Mouse (Mus musculus) heart, postnatal 14 days (tissue): ENCODE data around the gene Zic4. TPM values are rescaled to one million over a fixed set of nuclear protein-coding genes. Genes with fewer than 3 reads are reported as not detected.

Source experiments
- DNase-seq, 2 experiments: peaks; one replicate each; pipeline ENCODE4 v3.0.0; 2021 to 2022
- intact Hi-C: fragments of 180-260 bp; cut with DNase I; formaldehyde crosslinking; loops from one replicate; pipeline ENCODE4 v1.15.1; 2025
- total RNA-seq, 2 experiments: library from RNA; stranded (reverse); gene quantifications; 2 replicates each; pipeline ENCODE4 v1.2.3; 2021

Gene Zic4
- total RNA-seq, 2 experiments from 2014 or later, result not detected

DNA sequence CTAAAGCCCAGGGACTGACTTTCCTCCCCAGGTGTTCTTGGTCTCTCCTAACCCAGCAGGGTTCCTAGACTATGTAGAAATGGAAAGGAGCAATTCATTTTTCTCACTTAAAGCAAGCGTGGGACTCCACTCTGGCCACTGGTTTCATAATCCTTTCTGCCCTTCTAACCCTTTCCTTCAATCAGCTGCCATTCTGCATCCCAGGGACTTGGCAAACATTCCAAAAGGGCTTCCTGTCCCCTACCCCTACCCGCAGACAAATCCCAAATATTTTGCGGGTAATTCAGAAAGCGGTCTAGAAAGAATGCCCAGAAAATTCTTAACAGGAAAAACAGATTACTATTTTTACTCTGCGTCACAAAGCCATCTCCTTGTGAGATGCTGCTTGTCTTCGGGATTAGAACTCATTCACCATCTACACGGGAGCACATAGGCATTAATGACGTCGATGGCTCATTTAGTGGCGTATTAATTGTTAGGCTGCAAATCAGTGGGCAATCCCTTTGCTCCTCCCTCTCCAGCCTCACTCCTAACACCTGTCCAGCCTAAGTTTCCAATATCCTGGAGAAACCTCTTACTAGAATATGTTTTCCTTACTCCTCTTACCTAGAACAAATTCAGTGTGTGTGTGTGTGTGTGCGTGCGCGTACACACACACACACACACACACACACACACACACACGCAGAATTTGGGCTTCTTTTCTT is 33.0 kb downstream of the Zic4 start:
- DNase-seq, result no peak
- intact Hi-C loops, result no loop called here

DNA sequence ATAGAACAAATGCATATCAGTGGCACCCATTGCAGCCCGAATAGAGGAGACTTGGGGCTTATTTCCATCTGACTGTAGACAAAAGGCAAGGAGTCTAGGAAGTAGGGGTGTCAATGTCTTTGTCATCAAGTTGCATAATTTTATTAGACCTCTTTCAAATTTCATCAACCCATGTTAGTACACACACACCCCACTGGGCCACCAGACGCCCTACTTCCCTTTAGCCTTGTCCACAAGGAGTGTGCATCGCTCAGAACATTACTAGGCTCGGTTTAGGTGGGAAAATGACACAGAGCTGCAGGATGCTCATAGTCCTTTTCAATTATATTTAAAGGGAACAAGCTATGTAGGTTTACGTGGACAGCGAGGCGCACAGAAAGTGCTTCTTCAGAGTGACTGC is 37.8 kb downstream of the Zic4 start:
- intact Hi-C loops, result no loop called here
- no peak for DNase-seq

DNA sequence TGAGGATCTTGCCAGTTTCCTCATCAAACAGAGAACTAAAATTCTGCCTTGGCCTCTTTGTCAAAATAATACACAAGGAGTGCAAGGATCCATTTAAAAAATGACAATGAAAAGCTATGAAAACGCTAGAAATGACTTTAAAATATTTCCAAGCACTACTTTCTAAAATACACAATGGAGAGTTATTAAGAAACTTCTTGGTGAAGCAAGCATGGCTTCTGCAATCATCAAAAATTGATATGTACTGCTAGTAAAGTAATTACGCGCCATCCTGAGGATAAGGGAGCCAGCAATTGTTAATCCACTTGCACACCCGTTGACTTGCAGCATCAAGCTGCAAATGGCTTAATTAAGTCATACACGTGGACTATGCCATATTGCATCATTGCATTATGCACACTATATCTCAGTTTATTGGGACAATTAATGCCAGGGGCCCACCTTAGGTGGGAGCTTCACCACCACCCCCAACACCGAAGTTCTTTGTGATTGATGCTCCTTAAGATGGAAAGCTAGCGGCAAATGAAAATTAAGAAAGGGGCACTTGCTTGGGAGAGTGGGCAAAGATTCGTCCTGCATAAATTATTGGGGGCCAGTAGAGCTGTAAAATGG is 38.4 kb downstream of the Zic4 start:
- DNase-seq, result no peak
- intact Hi-C loops, result no loop called here

DNA sequence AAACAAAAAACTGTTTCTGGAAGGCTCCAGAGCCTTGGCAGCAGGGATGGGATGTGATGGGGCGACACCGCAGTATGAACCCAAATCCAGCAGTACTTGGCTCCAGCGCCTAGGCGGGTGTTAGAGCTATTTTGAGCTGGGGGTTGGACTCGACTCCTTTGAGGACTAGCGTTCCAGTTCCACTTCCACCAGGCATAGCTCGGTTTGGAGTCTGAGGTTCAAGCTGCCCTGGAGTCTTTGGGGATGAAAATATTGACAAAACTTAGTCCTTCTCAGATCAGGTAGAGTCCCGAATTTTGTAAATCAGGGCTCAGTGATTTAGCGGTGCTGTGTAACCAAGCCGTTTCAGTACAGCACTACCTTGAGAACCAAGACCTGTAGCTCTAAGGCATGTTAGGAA is 39.3 kb downstream of the Zic4 start:
- intact Hi-C loops, result no loop called here
- no peak for DNase-seq

GRCm38 (mm10) chr9:91404229-91404628 is 42.0 kb downstream of the Zic4 start:
- no peak for DNase-seq
- intact Hi-C loops, result no loop called here

- no peak for DNase-seq
- intact Hi-C loops, result no loop called here
These were observed 42.9 kb downstream of the Zic4 start for GRCm38 (mm10) chr9:91404905-91405752.

GRCm38 (mm10) chr9:91405753-91406178 is 43.6 kb downstream of the Zic4 start:
- intact Hi-C loops, result no loop called here
- no peak for DNase-seq

DNA sequence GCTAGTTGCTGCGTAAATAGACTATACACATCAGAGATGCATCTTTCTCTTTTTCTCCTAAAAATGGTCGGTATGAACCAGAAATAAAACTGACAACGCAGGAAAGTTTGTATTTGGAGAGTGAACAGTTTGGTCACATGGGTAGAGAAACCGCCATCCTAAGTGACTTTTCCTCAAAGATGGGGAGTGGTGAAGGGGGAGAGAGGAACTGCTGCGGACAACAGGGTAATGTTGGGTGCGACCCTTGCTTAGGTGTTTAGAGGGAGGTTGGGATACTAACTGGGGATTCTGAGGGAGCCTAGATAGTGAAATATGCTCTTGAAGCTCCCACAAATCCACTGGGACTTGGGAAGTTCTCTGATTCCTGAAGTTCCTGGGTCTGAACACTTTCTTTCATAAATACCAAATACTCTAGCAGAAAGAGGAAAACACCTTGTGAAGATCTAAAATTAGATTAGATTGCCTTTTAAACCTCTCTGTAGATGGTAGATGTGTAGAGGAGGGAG is 44.1 kb downstream of the Zic4 start:
- intact Hi-C loops, result no loop called here

DNA sequence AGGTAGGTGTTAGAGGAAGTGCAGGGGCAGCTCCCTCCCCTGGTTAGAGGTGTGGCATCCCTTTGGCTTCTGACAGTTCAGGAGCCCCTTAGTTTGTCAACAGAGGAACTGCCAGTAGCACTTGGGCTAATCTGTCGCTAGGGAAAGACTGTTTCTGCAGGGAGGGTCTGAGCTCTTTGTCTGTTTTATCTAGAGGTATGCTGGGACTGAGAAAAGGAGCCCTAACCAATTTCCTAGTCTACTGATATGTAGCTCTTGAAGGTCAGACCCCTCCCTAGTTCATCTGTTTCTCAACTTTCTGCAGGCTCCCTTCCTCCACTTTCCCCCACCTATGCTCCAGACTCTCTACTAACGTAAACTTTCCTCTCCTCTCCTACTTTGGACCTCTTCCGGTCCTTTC is 47.6 kb downstream of the Zic4 start:
- DNase-seq, result no peak
- intact Hi-C loops, result no loop called here

More for the DNA sequence above, 44.1 kb downstream of the Zic4 start:
- DNase-seq, result no peak

DNA sequence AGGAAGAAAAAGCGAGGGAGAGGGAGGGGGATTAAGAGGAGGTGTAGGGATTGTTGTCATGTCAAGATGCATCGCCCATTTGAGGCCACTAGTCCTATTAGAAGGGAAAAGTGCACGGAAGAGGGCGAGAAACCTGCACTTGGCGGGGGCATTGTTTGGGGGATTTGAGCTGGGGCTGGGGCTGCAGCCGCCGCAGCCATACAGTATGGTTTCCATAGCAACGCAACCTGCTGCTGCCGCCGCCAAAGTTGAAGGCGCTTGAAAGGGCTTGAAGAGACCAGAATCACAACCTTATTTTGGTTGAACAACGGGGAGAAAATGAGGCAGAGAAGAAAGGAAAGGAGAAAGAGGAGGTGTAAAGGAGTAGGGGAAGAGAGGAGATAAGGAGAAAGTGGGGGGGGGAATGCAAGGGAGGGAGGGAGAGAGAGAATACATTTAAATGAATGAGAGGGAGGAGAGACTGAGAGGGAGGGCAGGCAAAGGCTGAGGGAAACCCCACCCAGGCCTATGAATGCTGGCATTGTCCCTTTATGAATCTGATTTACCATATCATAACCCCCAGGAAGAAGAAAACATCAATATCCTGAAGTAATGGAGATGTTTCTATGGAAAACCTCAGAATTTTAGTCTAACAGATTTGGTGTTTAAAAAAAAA is 51.9 kb downstream of the Zic4 start:
- intact Hi-C loops, result no loop called here
- DNase-seq, result no peak

DNA sequence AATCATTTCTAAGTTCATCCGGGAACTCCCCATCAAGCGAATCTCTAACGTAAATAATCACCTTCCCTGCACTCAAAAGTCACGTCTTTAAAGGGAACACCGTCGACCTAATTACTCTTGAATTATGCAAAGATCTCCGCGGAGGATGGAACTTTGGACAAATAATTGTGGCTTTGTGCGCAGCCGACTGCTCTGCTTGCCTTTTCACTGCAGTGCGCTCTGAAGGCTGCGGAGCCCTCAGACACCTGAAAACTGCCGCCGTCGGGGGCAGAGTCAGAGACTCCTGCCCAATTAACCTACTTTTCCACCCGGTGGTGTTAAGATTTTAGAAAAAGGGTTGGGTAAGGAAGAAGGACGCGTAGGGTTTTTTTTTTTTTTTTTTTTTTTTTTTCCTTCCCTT is 58.2 kb downstream of the Zic4 start:
- intact Hi-C loops, result no loop called here
- no peak for DNase-seq

Other genes starting within 250 kb of the Zic4 start
- not detected for gene Zic1, start 3.4 kb downstream of the Zic4 start, total RNA-seq